Mouse (Mus musculus) ovary, postnatal 36 days (tissue): Measurements from ENCODE around the gene Gm14819.
"Not testable (repeated sequence)": the region's sequence is repeated elsewhere in the genome, so short reads cannot be mapped to it uniquely, and the experiment has no call there.

Source experiments
- DNase-seq: peaks from one replicate; pipeline ENCODE4 v3.0.0; 2022; ENCODE audit warnings: low spot score, mixed read lengths

The Gm14819 gene

DNA sequence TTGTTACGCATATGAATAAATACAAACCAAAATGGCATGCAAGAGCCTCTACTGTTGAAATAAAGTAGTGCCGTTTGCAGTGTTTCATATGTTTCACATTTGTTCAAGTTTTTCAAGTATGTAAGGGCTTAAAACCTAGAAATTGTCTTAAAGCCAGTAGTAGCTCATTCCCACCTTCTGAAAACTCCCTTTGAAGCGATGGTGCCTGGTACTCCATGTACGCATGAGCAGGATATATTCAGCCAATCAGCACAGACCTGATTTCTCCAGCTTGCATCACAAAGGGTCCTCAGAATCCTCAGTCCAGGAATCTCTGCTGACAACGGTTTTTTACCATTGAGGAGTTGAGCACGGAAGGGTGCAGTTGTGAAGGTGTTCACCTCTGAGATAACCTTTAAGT is at the start of gene Gm14819:
Gene Gm14819, plus strand, starts transcription at position 301 of the 400 bp plus-strand sequence.
- not testable (repeated sequence) for DNase-seq
